Comparison of ENCODE assay signal across 19 mouse cellular contexts in genomic region chr4:119828386-119828785, GRCm38 (mm10).
DNase-seq lines count a peak whose midpoint lies in the region; ATAC-seq lines count a peak whose summit lies in the region.
"Had no signal": no experiment of that assay in that cellular context is flagged by ENCODE, and none has a peak within 500 bp of the region (broad histone marks: within the 10 kb centered on the region; RNA-seq: fewer than 3 reads in every experiment).

No protein-coding gene starts in this region.

- no peak for ATAC-seq in intestine, embryonic 14.5 days (replicated peaks; ENCODE audit: low FRiP score, low TSS enrichment, low read depth)
- no peak for ATAC-seq in intestine, embryonic 15.5 days
- ATAC-seq in forebrain, embryonic 14.5 days: no peak

- no peak overlapping the region for H3K9ac ChIP-seq in intestine, embryonic 14.5 days (ENCODE audit: low read length)
- no peak overlapping the region for H3K9ac ChIP-seq in intestine, embryonic 15.5 days
- H3K9ac ChIP-seq in forebrain, embryonic 14.5 days (ENCODE audit: low read length): no peak overlapping the region
- H3K9ac ChIP-seq: limb, embryonic 15.5 days; liver, embryonic 15.5 days; midbrain, embryonic 12.5 days had no signal

- H3K27me3 ChIP-seq in intestine, embryonic 14.5 days (replicated peaks; ENCODE audit: control insufficient read depth, insufficient read depth, low read length): no peaks in the 10 kb centered on the region
- no peaks in the 10 kb centered on the region for H3K27me3 ChIP-seq in intestine, embryonic 15.5 days (replicated peaks)
- H3K27me3 ChIP-seq in forebrain, embryonic 14.5 days (replicated peaks; ENCODE audit: control insufficient read depth, insufficient read depth, low read length): no peaks in the 10 kb centered on the region
- H3K27me3 ChIP-seq: limb, embryonic 15.5 days; liver, embryonic 15.5 days; midbrain, embryonic 12.5 days had no signal

- no peak overlapping the region for H3K4me2 ChIP-seq in intestine, embryonic 14.5 days (ENCODE audit: low read length)
- no peak overlapping the region for H3K4me2 ChIP-seq in intestine, embryonic 15.5 days (replicated peaks)
- H3K4me2 ChIP-seq in forebrain, embryonic 14.5 days (ENCODE audit: low read length): no peak overlapping the region
- H3K4me2 ChIP-seq: limb, embryonic 15.5 days; liver, embryonic 15.5 days; midbrain, embryonic 12.5 days had no signal

- no peak overlapping the region for H3K27ac ChIP-seq in intestine, embryonic 14.5 days (ENCODE audit: low read depth)
- no peak overlapping the region for H3K27ac ChIP-seq in intestine, embryonic 15.5 days
- no peak overlapping the region for H3K27ac ChIP-seq in forebrain, embryonic 14.5 days (ENCODE audit: low read depth, low read length)
- H3K27ac ChIP-seq: forebrain, embryonic 10.5 days; gastrocnemius, adult 2 months; limb, embryonic 15.5 days; liver, embryonic 15.5 days; macrophage; midbrain, embryonic 12.5 days; stomach, postnatal 0 days had no signal

- no peak overlapping the region for H3K4me3 ChIP-seq in intestine, embryonic 14.5 days (ENCODE audit: low read depth, low read length)
- no peak overlapping the region for H3K4me3 ChIP-seq in intestine, embryonic 15.5 days (replicated peaks)
- no peak overlapping the region for H3K4me3 ChIP-seq in forebrain, embryonic 14.5 days (ENCODE audit: low read depth, low read length)
- H3K4me3 ChIP-seq: forebrain, embryonic 10.5 days; gastrocnemius, adult 2 months; limb, embryonic 15.5 days; liver, embryonic 15.5 days; midbrain, embryonic 12.5 days had no signal

- peak; percentile 46 for DNase-seq in intestine, embryonic 14.5 days (ENCODE audit: low spot score)
- DNase-seq in cerebellum, adult 18-20 months: peak; percentile 57 to 59
- DNase-seq in cerebellum, postnatal 25 days: peak; percentile 69 to 71
- DNase-seq in forebrain, embryonic 14.5 days (ENCODE audit: low spot score): no peak
- DNase-seq in kidney, postnatal 4 days: no peak
- no peak for DNase-seq in urinary bladder, postnatal 10 days (ENCODE audit: low spot score)
- DNase-seq: adrenal gland, adult 2 months; gastrocnemius, adult 2 months; heart, adult 18-20 months; heart, postnatal 4 days; kidney, adult 9 months; kidney, postnatal 36 days had no signal

- H3K9me3 ChIP-seq in intestine, embryonic 14.5 days (ENCODE audit: control insufficient read depth, low read length): no peaks in the 10 kb centered on the region
- no peaks in the 10 kb centered on the region for H3K9me3 ChIP-seq in intestine, embryonic 15.5 days
- H3K9me3 ChIP-seq in forebrain, embryonic 14.5 days (replicated peaks; ENCODE audit: control insufficient read depth, low read length): no peaks in the 10 kb centered on the region
- H3K9me3 ChIP-seq: forebrain, embryonic 10.5 days; limb, embryonic 15.5 days; liver, embryonic 15.5 days; midbrain, embryonic 12.5 days had no signal

- no peaks in the 10 kb centered on the region for H3K36me3 ChIP-seq in intestine, embryonic 14.5 days (ENCODE audit: control insufficient read depth, insufficient read depth, low read length)
- H3K36me3 ChIP-seq in intestine, embryonic 15.5 days: no peaks in the 10 kb centered on the region
- H3K36me3 ChIP-seq in forebrain, embryonic 14.5 days (ENCODE audit: control insufficient read depth, insufficient read depth, low read length): no peaks in the 10 kb centered on the region
- H3K36me3 ChIP-seq: forebrain, embryonic 10.5 days; limb, embryonic 15.5 days; liver, embryonic 15.5 days; midbrain, embryonic 12.5 days had no signal

- WGBS in intestine, embryonic 14.5 days: 76% methylated on average over 3 of the region's 3 CpGs
- WGBS in intestine, embryonic 15.5 days: 72% methylated on average over 3 of the region's 3 CpGs
- 79% methylated on average over 3 of the region's 3 CpGs for WGBS in forebrain, embryonic 14.5 days

- H3K4me1 ChIP-seq in intestine, embryonic 14.5 days (replicated peaks; ENCODE audit: control insufficient read depth, insufficient read depth, low read length): no peaks in the 10 kb centered on the region
- no peaks in the 10 kb centered on the region for H3K4me1 ChIP-seq in intestine, embryonic 15.5 days (replicated peaks)
- no peaks in the 10 kb centered on the region for H3K4me1 ChIP-seq in forebrain, embryonic 14.5 days (ENCODE audit: control insufficient read depth, insufficient read depth, low read length)
- H3K4me1 ChIP-seq: forebrain, embryonic 10.5 days; limb, embryonic 15.5 days; liver, embryonic 15.5 days; midbrain, embryonic 12.5 days had no signal

Comparison
In these comparisons a context has a peak if more than half of its experiments do, and no peak if none do; other contexts are left out.
1. DNase-seq: peak in intestine, embryonic 14.5 days (single experiment), cerebellum, adult 18-20 months (2 of 2) and cerebellum, postnatal 25 days (2 of 2); none in forebrain, embryonic 14.5 days (single experiment), kidney, postnatal 4 days (0 of 2) and urinary bladder, postnatal 10 days (single experiment).